Mouse (Mus musculus) spleen, adult 12 weeks (tissue): Measurements from ENCODE around the gene Aqr.

Experiments used
- DNase-seq: peaks from one replicate; pipeline ENCODE4 v3.0.0; 2022; ENCODE audit warnings: low spot score

Aqr gene

GRCm38 (mm10) chr2:114060071-114060591, 126.7 kb downstream of the Aqr start:
- no peak for DNase-seq

GRCm38 (mm10) chr2:114059608-114060007, 127.2 kb downstream of the Aqr start:
- no peak for DNase-seq

GRCm38 (mm10) chr2:114058226-114058796, 128.5 kb downstream of the Aqr start:
- no peak for DNase-seq

GRCm38 (mm10) chr2:114057303-114057853, 129.4 kb downstream of the Aqr start:
- no peak for DNase-seq

GRCm38 (mm10) chr2:114054129-114054528, 132.7 kb downstream of the Aqr start:
- DNase-seq = no peak

GRCm38 (mm10) chr2:114052696-114053598, 133.9 kb downstream of the Aqr start, which contains the start of gene Actc1:
TSS of gene Actc1 (minus strand) at chr2:114053548.
- no peak for DNase-seq

- no peak for DNase-seq
Observed at GRCm38 (mm10) chr2:114051871-114052241, 135.0 kb downstream of the Aqr start.
